Mouse (Mus musculus): ENCODE measurements around the gene Babam2. TPM values are rescaled to one million over a fixed set of nuclear protein-coding genes. Genes with fewer than 3 reads are reported as not detected.

The Babam2 gene
- polyA plus RNA-seq, 1 experiment from 2014 or later, result 78.7 TPM

- Histone ChIP-seq H3K4me3 (replicated peaks) (no peak overlapping the region), H3K4me2 (replicated peaks) (no peak overlapping the region), H3K36me3 (no peaks in the 10 kb centered on the region), H3K27ac (no peak overlapping the region), H3K9ac (no peak overlapping the region), H3K4me1 (replicated peaks) (0 out of 2 replicates have a peak, but pooled peaks cover 4% of the 10 kb centered on the region), H3K9me3 (no peaks in the 10 kb centered on the region), H3K27me3 (replicated peaks) (no peaks in the 10 kb centered on the region)
- ATAC-seq, result no peak
- WGBS, result 80% methylated on average over 3 of the region's 3 CpGs
Observed at GRCm38 (mm10) chr5:32127226-32127625, 429.7 kb downstream of the Babam2 start.

GRCm38 (mm10) chr5:32127927-32128326, 430.4 kb downstream of the Babam2 start:
- H3K27ac ChIP-seq, result no peak overlapping the region
- no peak overlapping the region for H3K4me3 ChIP-seq (replicated peaks)
- no peaks in the 10 kb centered on the region for H3K27me3 ChIP-seq (replicated peaks)
- H3K36me3 ChIP-seq, result no peaks in the 10 kb centered on the region
- H3K9ac ChIP-seq, result no peak overlapping the region
- no peak for ATAC-seq
- H3K9me3 ChIP-seq, result no peaks in the 10 kb centered on the region
- no peak overlapping the region for H3K4me2 ChIP-seq (replicated peaks)
- H3K4me1 ChIP-seq (replicated peaks), result peaks cover 8% of the 10 kb centered on the region; the same call in 1 of the 2 replicates
- 48% methylated on average over 3 of the region's 3 CpGs for WGBS

- WGBS, result under 1% methylated on average over 48 of the region's 48 CpGs
- H3K9me3 ChIP-seq, result no peaks in the 10 kb centered on the region
- no peaks in the 10 kb centered on the region for H3K36me3 ChIP-seq
- H3K9ac ChIP-seq, result peak overlapping the region; percentile 67
- peak; percentile 27 for ATAC-seq
- peak overlapping the region; percentile 100 for H3K27ac ChIP-seq
- H3K27me3 ChIP-seq (replicated peaks), result no peaks in the 10 kb centered on the region
- H3K4me2 ChIP-seq (replicated peaks), result peak overlapping the region; percentile 75
- peaks cover 12% of the 10 kb centered on the region; the same call in 1 of the 2 replicates for H3K4me1 ChIP-seq (replicated peaks)
- H3K4me3 ChIP-seq (replicated peaks), result peak overlapping the region; percentile 84
Observed at GRCm38 (mm10) chr5:32132971-32133501, 435.6 kb downstream of the Babam2 start.

GRCm38 (mm10) chr5:32133549-32134004, 436.1 kb downstream of the Babam2 start:
- Histone ChIP-seq H3K36me3 (no peaks in the 10 kb centered on the region), H3K4me3 (replicated peaks) (peak overlapping the region; percentile 84), H3K4me1 (replicated peaks) (peaks cover 12% of the 10 kb centered on the region; the same call in 1 of the 2 replicates), H3K4me2 (replicated peaks) (peak overlapping the region; percentile 75), H3K9me3 (no peaks in the 10 kb centered on the region), H3K9ac (peak overlapping the region; percentile 67), H3K27me3 (replicated peaks) (no peaks in the 10 kb centered on the region), H3K27ac (peak overlapping the region; percentile 100)
- WGBS, result under 1% methylated on average over 20 of the region's 20 CpGs
- ATAC-seq, result peak; percentile 46

- Histone ChIP-seq H3K36me3 (no peaks in the 10 kb centered on the region), H3K27me3 (replicated peaks) (no peaks in the 10 kb centered on the region), H3K9ac (peak overlapping the region; percentile 67), H3K27ac (peak overlapping the region; percentile 100), H3K4me2 (replicated peaks) (peak overlapping the region; percentile 75), H3K4me1 (replicated peaks) (peaks cover 12% of the 10 kb centered on the region; the same call in 1 of the 2 replicates), H3K4me3 (replicated peaks) (peak overlapping the region; percentile 84), H3K9me3 (no peaks in the 10 kb centered on the region)
- ATAC-seq, result no peak
- 5% methylated on average over 21 of the region's 21 CpGs for WGBS
Observed at GRCm38 (mm10) chr5:32134051-32134732, 436.7 kb downstream of the Babam2 start.

Other genes with a start within 250 kb of the Babam2 start
- 37.6 and 40.1 TPM in 2 replicates for gene Zfp512, start 245.3 kb upstream of the Babam2 start, polyA plus RNA-seq (2015; fragmentation: Nextera tagmentation; extraction: Ambion mirVana)
- gene 4930548H24Rik, start 211.9 kb upstream of the Babam2 start, polyA plus RNA-seq (2015; fragmentation: Nextera tagmentation; extraction: Ambion mirVana), result not detected in 2 replicates
- gene Gpn1, start 202.9 kb upstream of the Babam2 start, polyA plus RNA-seq (2015; fragmentation: Nextera tagmentation; extraction: Ambion mirVana), result 47.9 and 54.5 TPM in 2 replicates
- 25.5 and 27.8 TPM in 2 replicates for gene Slc4a1ap, start 170.7 kb upstream of the Babam2 start, polyA plus RNA-seq (2015; fragmentation: Nextera tagmentation; extraction: Ambion mirVana)
- 18.1 TPM in 2 replicates for gene Supt7l, start 169.9 kb upstream of the Babam2 start, polyA plus RNA-seq (2015; fragmentation: Nextera tagmentation; extraction: Ambion mirVana)
- gene Mrpl33, start 100.7 kb upstream of the Babam2 start, polyA plus RNA-seq (2015; fragmentation: Nextera tagmentation; extraction: Ambion mirVana), result 321 and 322 TPM in 2 replicates
- gene Rbks, start 57 bp upstream of the Babam2 start, polyA plus RNA-seq (2015; fragmentation: Nextera tagmentation; extraction: Ambion mirVana), result 15.4 and 16.6 TPM in 2 replicates

Data from intestine, embryonic 15.5 days (tissue).